Mouse (Mus musculus) adrenal gland, postnatal 10 days (tissue): ENCODE results near the gene 4921517D22Rik. TPM values are rescaled to one million over a fixed set of nuclear protein-coding genes. Genes with fewer than 3 reads are reported as not detected.

ENCODE experiments used
- DNase-seq: peaks from one replicate; pipeline ENCODE4 v3.0.0; 2021; ENCODE audit warnings: mixed read lengths
- total RNA-seq, 2 experiments: library from RNA; stranded (reverse); gene quantifications; 2 replicates each; pipeline ENCODE4 v1.2.3; 2021

4921517D22Rik gene
- total RNA-seq, 2 experiments from 2014 or later, result not detected

GRCm38 (mm10) chr13:59660371-59660770 lies 33.5 kb downstream of the 4921517D22Rik start:
- DNase-seq, result no peak

- DNase-seq, result no peak
Measured at GRCm38 (mm10) chr13:59657781-59658180, 36.1 kb downstream of the 4921517D22Rik start.

- DNase-seq, result no peak
Measured at GRCm38 (mm10) chr13:59656975-59657388, 36.9 kb downstream of the 4921517D22Rik start.

- no peak for DNase-seq
Measured at GRCm38 (mm10) chr13:59656316-59656832, 37.5 kb downstream of the 4921517D22Rik start.

- no peak for DNase-seq
Measured at GRCm38 (mm10) chr13:59655718-59656315, 38.1 kb downstream of the 4921517D22Rik start.

GRCm38 (mm10) chr13:59654465-59654864 lies 39.4 kb downstream of the 4921517D22Rik start:
- DNase-seq, result no peak

GRCm38 (mm10) chr13:59653136-59653535 lies 40.8 kb downstream of the 4921517D22Rik start:
- DNase-seq, result no peak

GRCm38 (mm10) chr13:59652651-59653050 lies 41.3 kb downstream of the 4921517D22Rik start:
- DNase-seq, result no peak

- no peak for DNase-seq
Measured at GRCm38 (mm10) chr13:59649781-59650180, 44.1 kb downstream of the 4921517D22Rik start.

- DNase-seq, result no peak
Measured at GRCm38 (mm10) chr13:59648598-59648997, 45.3 kb downstream of the 4921517D22Rik start.

- no peak for DNase-seq
Measured at GRCm38 (mm10) chr13:59647484-59647883, 46.4 kb downstream of the 4921517D22Rik start.

- DNase-seq, result no peak
Measured at GRCm38 (mm10) chr13:59646674-59647244, 47.1 kb downstream of the 4921517D22Rik start.

- DNase-seq, result no peak
Measured at GRCm38 (mm10) chr13:59645491-59645890, 48.4 kb downstream of the 4921517D22Rik start.

- no peak for DNase-seq
Measured at GRCm38 (mm10) chr13:59642818-59643217, 51.1 kb downstream of the 4921517D22Rik start.

GRCm38 (mm10) chr13:59640178-59640440 lies 53.8 kb downstream of the 4921517D22Rik start:
- no peak for DNase-seq

GRCm38 (mm10) chr13:59639368-59640177 lies 54.3 kb downstream of the 4921517D22Rik start:
- DNase-seq, result no peak

GRCm38 (mm10) chr13:59637800-59638199 lies 56.1 kb downstream of the 4921517D22Rik start:
- DNase-seq, result no peak

Other genes with a start within 250 kb of the 4921517D22Rik start
- 10 to 100 TPM; 29.7 to 49.9 TPM for gene Agtpbp1, start 108.9 kb downstream of the 4921517D22Rik start, total RNA-seq
- gene Naa35, start 108.8 kb downstream of the 4921517D22Rik start, total RNA-seq, result 10 to 100 TPM; 54.9 to 63.5 TPM
- 10 to 100 TPM; 13.8 to 17.0 TPM for gene Golm1, start 18.3 kb downstream of the 4921517D22Rik start, total RNA-seq
- not detected for gene Spata31d1a, start 16.2 kb upstream of the 4921517D22Rik start, total RNA-seq
- not detected for gene Spata31d1b, start 18.2 kb upstream of the 4921517D22Rik start, total RNA-seq
- gene Spata31d1d, start 37.6 kb upstream of the 4921517D22Rik start, total RNA-seq, result not detected
- gene 1700014D04Rik, start 52.6 kb upstream of the 4921517D22Rik start, total RNA-seq, result not detected
- 100 to 1,000 TPM; 127 to 142 TPM for gene Isca1, start 75.7 kb upstream of the 4921517D22Rik start, total RNA-seq
- gene Gm49354, start 88.1 kb upstream of the 4921517D22Rik start, total RNA-seq, result not detected
- gene Tut7, start 129.0 kb upstream of the 4921517D22Rik start, total RNA-seq, result 10 to 100 TPM; 66.8 to 71.2 TPM